Mouse (Mus musculus) bone marrow, adult 2 months (tissue): Measurements from ENCODE around the gene Aes. TPM values are rescaled to one million over a fixed set of nuclear protein-coding genes. Genes with fewer than 3 reads are reported as not detected.

Experiments used
- H3K27ac ChIP-seq: fragments of 200-500 bp; 2 replicates; pipeline ENCODE4 v1.5.1; 2012; ENCODE audit warnings: low read depth, mild to moderate bottlenecking, control low read depth, inconsistent platforms, low read length; ENCODE audit not compliant: control insufficient read depth, poor library complexity, insufficient read depth
- H3K4me1 ChIP-seq: fragments of 200-500 bp; 2 replicates; pipeline ENCODE4 v1.6.1; 2011; ENCODE audit warnings: low read length; ENCODE audit not compliant: control insufficient read depth, insufficient read depth
- H3K4me3 ChIP-seq: fragments of 200-500 bp; replicated peaks from 2 replicates; pipeline ENCODE3; 2011; ENCODE audit warnings: mild to moderate bottlenecking, low read depth, low read length, control low read depth; ENCODE audit not compliant: control insufficient read depth
- CTCF ChIP-seq: fragments of 200-500 bp; IDR thresholded peaks from 2 replicates; pipeline ENCODE4 v1.5.1; 2011; ENCODE audit warnings: low read length, control low read depth; ENCODE audit not compliant: control insufficient read depth, insufficient read depth
- POLR2A ChIP-seq: fragments of 200-500 bp; IDR thresholded peaks from 2 replicates; pipeline ENCODE4 v1.6.1; 2011; ENCODE audit warnings: low read depth, mild to moderate bottlenecking, control low read depth, low read length, borderline replicate concordance; ENCODE audit not compliant: control insufficient read depth
- WGBS: fragments of 180-500 bp; shearing (Covaris S2); methylation state at CpG from one replicate; pipeline ENCODE4 v1.1.7; 2018; 5-methylcytosine and 5-hydroxymethylcytosine counted together
- polyA plus RNA-seq: library from polyadenylated mRNA; stranded (reverse); fragments of >200 nt; gene quantifications from 2 replicates; pipeline ENCODE4 v1.2.4, GENCODE M21; 2011; ENCODE audit warnings: low replicate concordance; ENCODE audit not compliant: missing spikeins, insufficient read depth, insufficient read length

Gene Aes
- polyA plus RNA-seq, 1 experiment, result 306 TPM

DNA sequence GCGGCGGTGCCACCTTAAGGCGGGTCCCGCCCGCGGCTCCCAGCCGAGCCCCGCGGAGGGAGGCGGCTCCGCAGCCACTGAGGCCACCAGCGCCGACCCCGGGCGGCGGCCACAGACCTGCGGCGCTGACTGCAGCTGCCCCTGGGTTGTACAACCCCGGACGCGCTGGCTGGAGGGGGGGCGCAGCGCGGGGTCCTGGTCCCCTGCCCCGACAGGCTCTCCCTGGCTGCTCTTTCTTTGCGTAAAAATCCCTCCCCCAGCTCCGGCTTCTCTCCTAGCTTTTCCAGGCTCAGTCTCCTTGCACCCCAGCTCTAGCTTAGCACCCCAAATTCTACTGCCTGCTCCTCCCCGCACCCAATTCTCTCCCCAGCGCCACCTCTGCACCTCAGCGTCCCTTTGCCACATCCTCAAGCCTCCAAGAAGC, 15.9 kb downstream of the Aes start:
- Histone ChIP-seq H3K27ac (no peak overlapping the region), H3K4me3 (peak overlapping the region; percentile 17), H3K4me1 (no peaks in the 10 kb centered on the region)
- WGBS, result 1% methylated on average over 29 of the region's 30 CpGs
- TF ChIP-seq CTCF (no peak), POLR2A (no peak)

DNA sequence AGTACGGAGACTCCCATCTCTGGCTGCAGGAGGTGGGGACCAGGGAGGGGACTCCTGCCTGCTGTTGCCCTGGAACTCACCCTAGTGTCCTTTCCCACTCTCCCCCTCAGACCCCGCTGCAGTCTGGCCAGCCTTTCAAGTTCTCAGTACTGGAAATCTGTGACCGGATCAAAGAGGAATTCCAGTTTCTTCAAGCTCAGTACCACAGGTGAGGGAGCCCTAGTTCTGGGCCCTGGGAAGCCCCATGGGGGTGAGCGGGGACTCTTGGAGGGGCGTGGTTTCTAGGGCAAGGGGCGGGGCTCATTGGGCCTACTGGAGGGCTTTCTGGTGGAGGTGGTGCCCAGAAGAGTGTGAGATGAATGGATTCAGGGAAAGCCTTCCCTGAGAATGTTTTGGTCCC, 16.4 kb downstream of the Aes start:
- no peak for TF ChIP-seq CTCF
- TF ChIP-seq POLR2A, result no peak
- 14% methylated on average over 6 of the region's 6 CpGs for WGBS
- H3K27ac ChIP-seq, result no peak overlapping the region
- H3K4me1 ChIP-seq, result no peaks in the 10 kb centered on the region; the same call in 1 of the 2 replicates
- H3K4me3 ChIP-seq, result no peak overlapping the region

DNA sequence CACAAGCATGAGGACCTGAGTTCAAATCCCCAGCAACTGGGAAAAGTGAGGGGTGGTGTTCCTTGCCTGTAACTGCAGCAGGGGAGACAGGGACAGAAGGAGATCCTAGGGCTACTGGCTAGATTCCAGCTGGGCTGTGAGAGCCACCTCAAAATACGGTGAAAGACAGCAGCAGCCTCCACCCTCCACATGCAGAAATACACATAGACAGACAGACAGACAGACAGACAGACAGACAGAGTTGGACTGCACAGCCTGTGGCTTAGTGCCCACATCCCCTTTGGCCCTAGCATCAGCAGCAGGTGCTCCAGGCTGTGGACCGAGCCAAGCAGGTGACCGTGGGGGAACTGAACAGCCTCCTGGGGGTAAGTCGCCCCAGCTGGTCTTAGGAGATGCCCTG, 20.7 kb downstream of the Aes start:
- WGBS, result 11% methylated on average over 4 of the region's 4 CpGs
- Histone ChIP-seq H3K27ac (no peak overlapping the region), H3K4me3 (no peak overlapping the region), H3K4me1 (peaks cover 2% of the 10 kb centered on the region)
- no peak for TF ChIP-seq CTCF
- no peak for TF ChIP-seq POLR2A

DNA sequence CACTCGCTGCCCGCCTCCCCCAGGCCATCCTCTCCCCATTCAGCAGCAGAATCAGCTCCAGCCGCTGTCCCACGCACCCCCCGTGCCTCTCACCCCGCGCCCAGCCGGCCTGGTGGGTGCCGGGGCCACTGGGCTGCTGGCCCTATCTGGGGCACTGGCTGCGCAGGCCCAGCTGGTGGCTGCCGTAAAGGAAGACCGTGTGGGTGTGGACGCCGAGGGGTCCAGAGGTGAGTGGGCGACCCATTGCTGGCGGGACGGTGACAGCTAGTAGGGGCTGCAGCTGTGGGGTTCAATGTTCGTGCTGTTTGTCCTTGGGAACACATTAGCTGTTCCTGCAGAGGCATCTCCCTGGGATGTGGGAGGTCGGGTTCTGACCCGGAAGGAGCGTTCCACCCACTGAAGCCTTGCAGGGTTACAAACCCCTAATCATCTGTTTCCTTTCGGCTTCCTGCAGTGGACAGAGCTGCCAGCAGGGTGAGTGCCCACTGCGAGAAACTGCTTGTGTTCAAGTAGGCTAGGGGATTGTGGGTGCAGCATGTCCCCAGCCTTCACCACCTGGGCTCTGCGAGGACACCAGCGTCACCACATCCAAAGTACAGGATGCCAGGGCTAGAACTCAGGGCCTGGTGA, 21.3 kb downstream of the Aes start:
- 6% methylated on average over 25 of the region's 25 CpGs for WGBS
- H3K4me1 ChIP-seq, result peaks cover 2% of the 10 kb centered on the region
- TF ChIP-seq CTCF (peak; percentile 38; the same call in 1 of the 2 replicates), POLR2A (no peak)
- H3K4me3 ChIP-seq, result peak overlapping the region; percentile 46
- H3K27ac ChIP-seq, result peak overlapping the region; percentile 40

DNA sequence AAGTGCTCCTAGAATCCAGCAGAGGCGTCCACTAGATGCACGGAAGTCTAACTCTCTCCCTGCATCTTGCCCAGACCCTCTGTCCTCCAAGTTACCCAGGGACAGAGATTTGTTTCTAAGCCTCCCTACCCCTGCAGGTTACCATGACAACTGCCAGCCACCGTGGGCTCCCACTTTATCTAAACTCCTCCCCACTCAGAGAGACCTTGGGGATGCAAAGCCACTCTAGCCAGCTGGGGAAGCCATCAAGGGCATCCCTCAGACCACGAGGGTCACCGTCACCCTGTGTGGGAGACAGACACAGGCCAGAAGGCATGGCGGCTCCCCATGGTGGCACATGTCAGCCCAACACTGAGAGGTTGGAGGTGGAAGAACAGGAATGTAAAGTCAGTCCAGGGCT, 24.1 kb downstream of the Aes start:
- TF ChIP-seq POLR2A, result no peak
- TF ChIP-seq CTCF, result no peak
- WGBS, result 57% methylated on average over 6 of the region's 6 CpGs
- no peak overlapping the region for H3K27ac ChIP-seq
- no peak overlapping the region for H3K4me3 ChIP-seq
- H3K4me1 ChIP-seq, result peaks cover 2% of the 10 kb centered on the region

DNA sequence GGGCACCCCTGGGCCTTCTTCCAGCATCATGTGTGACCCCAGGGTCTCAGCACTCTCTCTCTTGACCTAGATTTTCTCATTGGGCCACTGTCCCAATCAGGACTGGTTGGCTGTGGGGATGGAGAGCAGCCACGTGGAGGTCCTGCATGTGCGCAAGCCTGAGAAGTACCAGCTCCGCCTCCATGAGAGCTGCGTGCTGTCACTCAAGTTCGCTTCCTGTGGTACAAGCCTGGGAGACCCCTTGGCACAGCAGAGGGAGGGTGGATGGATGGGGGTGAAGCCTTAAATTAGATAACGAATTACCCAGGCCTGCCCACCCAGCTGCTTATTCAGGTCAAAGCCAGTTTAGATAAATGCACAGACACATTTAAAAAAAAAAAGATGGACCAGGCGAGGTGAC, 29.5 kb downstream of the Aes start:
- 70% methylated on average over 7 of the region's 7 CpGs for WGBS
- no peak for TF ChIP-seq CTCF
- TF ChIP-seq POLR2A, result no peak
- no peak overlapping the region for H3K27ac ChIP-seq
- no peaks in the 10 kb centered on the region for H3K4me1 ChIP-seq
- H3K4me3 ChIP-seq, result no peak overlapping the region

DNA sequence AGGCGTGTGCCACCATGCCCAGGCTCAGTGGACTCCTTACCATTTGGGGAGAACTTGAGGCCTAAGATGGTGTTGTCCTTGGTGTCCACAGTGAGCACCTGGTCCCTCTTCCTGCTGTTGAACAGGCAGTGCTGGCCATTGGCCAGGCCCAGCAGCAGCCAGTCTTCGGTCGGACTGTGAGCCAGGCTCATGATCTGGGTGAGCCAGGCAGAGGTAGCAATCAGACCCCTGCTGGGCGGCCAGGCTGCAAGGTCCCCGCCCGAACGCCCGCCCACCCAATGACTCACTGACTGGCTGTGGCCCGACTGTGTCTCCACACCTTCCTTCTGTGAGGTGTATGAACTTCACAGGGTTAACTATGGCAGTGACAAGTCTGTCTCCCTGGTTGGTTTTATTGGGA, 32.6 kb downstream of the Aes start:
- no peak for TF ChIP-seq CTCF
- TF ChIP-seq POLR2A, result no peak
- WGBS, result 76% methylated on average over 9 of the region's 9 CpGs
- no peak overlapping the region for H3K4me3 ChIP-seq
- peaks cover 1% of the 10 kb centered on the region; the same call in 1 of the 2 replicates for H3K4me1 ChIP-seq
- no peak overlapping the region for H3K27ac ChIP-seq

DNA sequence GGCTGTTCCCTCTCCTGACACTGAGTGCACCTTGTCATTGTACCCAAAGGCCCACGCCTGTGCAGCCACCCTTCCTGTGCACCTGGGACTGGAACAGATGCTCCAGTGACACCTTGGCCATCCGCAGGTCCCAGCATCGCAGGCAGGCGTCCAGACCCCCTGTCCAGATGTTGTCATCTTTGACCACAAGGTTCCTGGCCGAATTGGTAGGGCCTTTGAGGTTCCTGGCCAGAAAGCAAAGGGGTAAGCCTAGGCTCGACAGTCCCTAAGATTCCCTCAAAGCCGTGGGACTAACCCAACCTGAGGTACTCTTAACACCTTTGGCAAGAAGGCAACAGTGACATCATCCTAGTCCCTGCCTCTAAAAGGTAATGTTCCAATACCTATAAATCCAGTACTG, 33.3 kb downstream of the Aes start:
- no peak overlapping the region for H3K4me3 ChIP-seq
- H3K4me1 ChIP-seq, result peaks cover 3% of the 10 kb centered on the region
- 64% methylated on average over 7 of the region's 7 CpGs for WGBS
- no peak overlapping the region for H3K27ac ChIP-seq
- no peak for TF ChIP-seq CTCF
- no peak for TF ChIP-seq POLR2A

DNA sequence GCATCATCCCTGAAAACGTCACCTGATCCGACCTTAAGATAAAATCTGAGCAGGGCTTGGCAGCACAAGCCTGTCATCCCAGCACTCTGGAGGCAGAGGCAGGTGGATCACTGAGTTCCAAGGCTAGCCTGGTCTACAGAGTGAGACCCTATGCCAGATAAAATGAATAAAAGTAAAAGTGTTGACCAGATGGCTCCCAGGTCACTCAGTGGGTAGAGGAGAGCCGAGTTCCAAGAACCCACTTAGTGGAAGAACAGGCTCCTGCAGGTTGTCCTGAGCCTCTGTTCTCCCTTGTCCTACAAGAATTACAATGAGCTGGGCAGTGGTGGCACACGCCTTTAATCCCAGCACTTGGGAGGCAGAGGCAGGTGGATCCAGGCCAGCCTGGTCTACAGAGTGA, 33.9 kb downstream of the Aes start:
- 71% methylated on average over 4 of the region's 4 CpGs for WGBS
- TF ChIP-seq POLR2A, result no peak
- Histone ChIP-seq H3K4me1 (peaks cover 6% of the 10 kb centered on the region), H3K4me3 (no peak overlapping the region), H3K27ac (no peak overlapping the region)
